Mouse (Mus musculus) myocyte (in vitro differentiated cells): Measurements from ENCODE around the gene Gabbr2.

Experiments used
- E2F4 ChIP-seq: IDR thresholded peaks from one replicate; pipeline ENCODE4 v1.6.1; 2011; ENCODE audit warnings: mild to moderate bottlenecking, control low read depth, moderate library complexity; ENCODE audit not compliant: insufficient read depth
- MAX ChIP-seq: IDR thresholded peaks from one replicate; pipeline ENCODE4 v1.6.1; 2011; ENCODE audit warnings: low read depth, mild to moderate bottlenecking, control low read depth
- MYOD1 ChIP-seq, 3 experiments: IDR thresholded peaks; one replicate each; pipeline ENCODE4 v1.6.1; 2011; ENCODE audit warnings: control low read depth in 2 of 3, low read depth in 2 of 3, mild to moderate bottlenecking in 2 of 3, moderate library complexity in 1 of 3; ENCODE audit not compliant: insufficient read length in 2 of 3, control insufficient read depth in 1 of 3
- MYOG ChIP-seq, 3 experiments: IDR thresholded peaks; one replicate each; pipeline ENCODE4 v1.6.1; 2011; ENCODE audit warnings: control low read depth in 2 of 3, low read depth in 2 of 3, mild to moderate bottlenecking in 2 of 3; ENCODE audit not compliant: insufficient read length in 2 of 3, control insufficient read depth in 1 of 3, insufficient read depth in 1 of 3
- POLR2A ChIP-seq: IDR thresholded peaks from one replicate; pipeline ENCODE4 v1.6.1; 2011; ENCODE audit warnings: low read depth, mild to moderate bottlenecking, control low read depth, moderate library complexity; ENCODE audit not compliant: insufficient read length
- POLR2AphosphoS2 ChIP-seq: IDR thresholded peaks from one replicate; pipeline ENCODE4 v1.6.1; 2011; ENCODE audit warnings: low read depth, control low read depth; ENCODE audit not compliant: insufficient read length
- USF1 ChIP-seq: IDR thresholded peaks from one replicate; pipeline ENCODE4 v1.6.1; 2011; ENCODE audit warnings: low read depth, mild to moderate bottlenecking, control low read depth, moderate library complexity

DNA sequence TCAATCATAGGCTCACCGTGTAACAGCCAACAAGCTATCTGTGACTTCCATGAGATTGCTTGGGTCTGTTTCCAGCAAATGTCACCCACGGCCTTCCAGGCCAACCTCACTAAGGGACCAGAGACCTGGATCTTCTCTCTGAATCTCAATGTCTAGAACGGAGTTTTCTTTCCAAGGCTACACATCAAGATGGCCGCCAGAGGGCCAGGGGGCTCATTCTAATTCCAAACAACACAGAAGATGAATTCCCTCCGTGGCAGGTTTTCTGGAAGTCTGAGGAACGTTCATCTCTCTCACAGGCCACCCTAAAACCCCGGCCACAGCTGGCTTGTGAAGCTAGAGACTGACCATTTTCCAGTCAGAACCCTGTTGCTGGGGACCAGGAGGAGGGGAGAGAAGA lies 196.0 kb downstream of the Gabbr2 start:
- TF ChIP-seq MYOG (IDR thresholded peaks at IDR 0.05; ENCODE audit: control insufficient read depth in 1 of 3, insufficient read depth in 1 of 3, insufficient read length in 2 of 3, low read depth in 2 of 3) (no peak), POLR2A (no peak), MYOD1 (IDR thresholded peaks at IDR 0.05; ENCODE audit: control insufficient read depth in 1 of 3, insufficient read length in 2 of 3, low read depth in 2 of 3) (no peak), USF1 (no peak), E2F4 (no peak), MAX (no peak), POLR2AphosphoS2 (no peak)
